Mouse (Mus musculus): ENCODE results near the gene Csdc2. TPM values are rescaled to one million over a fixed set of nuclear protein-coding genes. Genes with fewer than 3 reads are reported as not detected.

Gene Csdc2
- not detected for total RNA-seq (2023)

GRCm38 (mm10) chr15:81936679-81937078 lies at the start of gene Csdc2:
Gene Csdc2, plus strand, starts transcription at chr15:81936759.

GRCm38 (mm10) chr15:81925760-81926445 lies 10.7 kb upstream of the Csdc2 start, which contains the start of gene Polr3h:
Gene Polr3h, minus strand, starts transcription at chr15:81926240.

GRCm38 (mm10) chr15:81960171-81961077 lies 23.9 kb downstream of the Csdc2 start, which contains the start of gene Pmm1:
Gene Pmm1, minus strand, starts transcription at chr15:81960930.

GRCm38 (mm10) chr15:81980321-81980720 lies 43.8 kb downstream of the Csdc2 start, which contains the start of gene 1700029P11Rik:
Gene 1700029P11Rik, plus strand, starts transcription at chr15:81980540.

GRCm38 (mm10) chr15:81987646-81988045 lies 51.1 kb downstream of the Csdc2 start, which contains the start of gene Xrcc6:
Gene Xrcc6, plus strand, starts transcription at chr15:81987835.

Other genes with a start within 250 kb of the Csdc2 start
- gene Chadl, start 239.5 kb upstream of the Csdc2 start, total RNA-seq (2023): not detected
- gene Zc3h7b, start 191.7 kb upstream of the Csdc2 start, total RNA-seq (2023): 19.0 TPM
- gene Rangap1, start 191.2 kb upstream of the Csdc2 start, total RNA-seq (2023): 71.0 TPM
- 25.6 TPM for gene Tef, start 134.3 kb upstream of the Csdc2 start, total RNA-seq (2023)
- gene Tob2, start 78.0 kb upstream of the Csdc2 start, total RNA-seq (2023): 108 TPM
- gene Phf5a, start 64.8 kb upstream of the Csdc2 start, total RNA-seq (2023): 51.6 TPM
- 156 TPM for gene Aco2, start 64.5 kb upstream of the Csdc2 start, total RNA-seq (2023)
- 11.5 TPM for gene Polr3h, start 10.5 kb upstream of the Csdc2 start, total RNA-seq (2023)
- gene Pmm1, start 24.2 kb downstream of the Csdc2 start, total RNA-seq (2023): 13.0 TPM
- gene 1700029P11Rik, start 43.8 kb downstream of the Csdc2 start, total RNA-seq (2023): not detected
- 21.7 TPM for gene Xrcc6, start 51.1 kb downstream of the Csdc2 start, total RNA-seq (2023)
- gene Desi1, start 97.1 kb downstream of the Csdc2 start, total RNA-seq (2023): 18.6 TPM
- gene Snu13, start 110.8 kb downstream of the Csdc2 start, total RNA-seq (2023): 79.1 TPM
- not detected for gene 4930407I10Rik, start 122.4 kb downstream of the Csdc2 start, total RNA-seq (2023)
- not detected for gene Mei1, start 133.2 kb downstream of the Csdc2 start, total RNA-seq (2023)
- 33.6 TPM for gene Ccdc134, start 191.2 kb downstream of the Csdc2 start, total RNA-seq (2023)
- gene Srebf2, start 210.4 kb downstream of the Csdc2 start, total RNA-seq (2023): 239 TPM

Measured in CD4-positive naive resting alpha-beta T cell, adult 76 days (primary cell).